Mouse (Mus musculus): ENCODE data around the gene Vpreb3. TPM values are rescaled to one million over a fixed set of nuclear protein-coding genes. Genes with fewer than 3 reads are reported as not detected.
"Not testable (repeated sequence)": the region's sequence is repeated elsewhere in the genome, so short reads cannot be mapped to it uniquely, and the experiment has no call there.

Gene Vpreb3
- total RNA-seq, 2 experiments from 2014 or later: 0.53 to 0.71 TPM

DNA sequence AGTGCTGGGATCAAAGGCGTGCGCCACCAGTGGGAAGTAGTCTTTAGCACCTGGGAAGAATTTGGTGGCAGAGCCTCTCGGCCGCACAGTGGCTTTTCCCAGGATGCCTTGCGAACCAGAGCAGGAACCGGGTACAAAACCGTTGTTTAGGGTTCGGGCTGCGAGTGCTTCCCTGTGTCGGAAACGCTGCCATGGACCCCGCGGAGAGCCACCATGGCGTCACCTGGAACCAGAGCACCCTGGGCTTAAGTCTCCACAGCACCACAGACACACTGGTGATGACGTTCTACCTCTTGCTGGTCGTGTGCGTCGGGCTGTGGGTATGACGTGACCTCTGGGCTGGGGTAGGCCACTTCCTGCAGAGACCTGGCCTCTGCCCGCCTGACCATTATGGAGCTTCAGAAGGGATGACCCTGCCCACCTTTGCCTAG, 11.5 kb downstream of the Vpreb3 start, which contains the start of gene Gm5134:
TSS of gene Gm5134 (plus strand) at position 134 of the 431 bp plus-strand sequence.
- no peak for DNase-seq (ENCODE audit: low spot score in 2 of 2)

GRCm38 (mm10) chr10:75973846-75974245, 31.0 kb downstream of the Vpreb3 start:
- no peak for DNase-seq (ENCODE audit: low spot score in 2 of 2)

DNA sequence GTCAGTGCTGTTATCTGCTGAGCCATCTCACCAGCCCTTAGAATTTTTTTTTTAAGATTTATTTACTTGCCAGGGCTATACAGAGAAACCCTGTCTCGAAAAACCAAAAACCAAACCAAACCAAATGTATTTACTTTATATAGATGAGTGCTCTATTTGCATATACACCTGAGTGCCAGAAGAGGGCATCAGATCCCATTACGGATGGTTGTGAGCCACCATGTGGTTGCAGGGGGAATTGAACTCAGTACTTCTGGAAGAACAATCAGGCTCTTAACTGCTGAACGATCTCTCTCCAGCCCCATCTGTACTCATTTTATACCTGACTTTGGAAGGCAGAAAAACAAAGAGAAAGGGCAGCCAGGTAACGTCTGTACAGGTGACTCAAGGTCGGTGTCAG, 32.4 kb downstream of the Vpreb3 start:
- DNase-seq (ENCODE audit: low spot score in 2 of 2): no peak

- no peak for DNase-seq (ENCODE audit: low spot score in 2 of 2)
Measured at GRCm38 (mm10) chr10:75978119-75978834, 35.4 kb downstream of the Vpreb3 start.

DNA sequence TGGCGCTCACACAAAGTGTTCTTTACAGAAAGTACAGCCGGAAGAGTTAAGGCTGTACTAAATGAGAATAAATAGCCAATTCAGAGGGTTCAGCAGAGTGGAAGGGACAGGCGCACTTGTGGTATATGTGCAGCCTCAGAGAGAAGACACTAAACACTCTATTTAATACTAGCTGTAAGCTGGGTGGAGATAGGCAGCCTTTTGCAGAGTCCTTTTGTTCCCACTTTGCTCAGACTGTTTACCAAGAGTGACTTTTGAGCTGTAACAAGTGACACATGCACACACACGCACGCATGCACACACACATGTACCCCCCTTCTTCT, 35.9 kb downstream of the Vpreb3 start:
- DNase-seq (ENCODE audit: low spot score in 2 of 2): no peak

GRCm38 (mm10) chr10:75979432-75979831, 36.6 kb downstream of the Vpreb3 start:
- no peak for DNase-seq (ENCODE audit: low spot score in 2 of 2)

DNA sequence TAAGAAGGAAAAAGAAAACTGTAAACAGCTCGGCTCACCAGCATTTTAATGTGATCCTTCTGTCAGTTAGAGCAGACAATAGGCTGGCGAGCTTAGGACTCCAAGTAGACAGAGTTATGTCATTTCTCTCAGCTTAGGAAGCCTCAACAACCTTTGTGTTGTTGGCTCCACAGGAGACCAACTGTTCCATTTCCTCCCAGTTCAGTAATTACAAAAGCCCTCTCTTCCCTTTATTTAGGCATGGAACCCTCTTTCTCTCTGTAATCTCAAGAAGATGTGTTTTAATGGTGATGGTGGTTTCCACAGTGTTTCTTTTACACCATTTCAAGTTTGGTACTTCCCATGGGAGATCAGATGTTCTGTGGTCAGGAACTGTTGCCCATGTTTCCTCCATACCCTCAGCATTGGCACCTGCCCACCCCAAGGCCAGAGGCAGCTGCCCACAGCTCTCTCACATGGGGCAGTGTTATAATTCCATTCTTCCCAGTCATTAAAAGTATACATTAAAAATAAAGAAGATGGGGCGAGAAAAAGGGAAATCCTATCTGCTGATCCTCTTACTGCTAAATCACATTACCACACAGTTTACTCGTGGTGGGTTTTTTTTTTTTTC, 47.7 kb downstream of the Vpreb3 start:
- no peak for DNase-seq (ENCODE audit: low spot score in 2 of 2)

- DNase-seq (ENCODE audit: low spot score in 2 of 2): no peak
Measured at GRCm38 (mm10) chr10:75993616-75994240, 50.9 kb downstream of the Vpreb3 start.

DNA sequence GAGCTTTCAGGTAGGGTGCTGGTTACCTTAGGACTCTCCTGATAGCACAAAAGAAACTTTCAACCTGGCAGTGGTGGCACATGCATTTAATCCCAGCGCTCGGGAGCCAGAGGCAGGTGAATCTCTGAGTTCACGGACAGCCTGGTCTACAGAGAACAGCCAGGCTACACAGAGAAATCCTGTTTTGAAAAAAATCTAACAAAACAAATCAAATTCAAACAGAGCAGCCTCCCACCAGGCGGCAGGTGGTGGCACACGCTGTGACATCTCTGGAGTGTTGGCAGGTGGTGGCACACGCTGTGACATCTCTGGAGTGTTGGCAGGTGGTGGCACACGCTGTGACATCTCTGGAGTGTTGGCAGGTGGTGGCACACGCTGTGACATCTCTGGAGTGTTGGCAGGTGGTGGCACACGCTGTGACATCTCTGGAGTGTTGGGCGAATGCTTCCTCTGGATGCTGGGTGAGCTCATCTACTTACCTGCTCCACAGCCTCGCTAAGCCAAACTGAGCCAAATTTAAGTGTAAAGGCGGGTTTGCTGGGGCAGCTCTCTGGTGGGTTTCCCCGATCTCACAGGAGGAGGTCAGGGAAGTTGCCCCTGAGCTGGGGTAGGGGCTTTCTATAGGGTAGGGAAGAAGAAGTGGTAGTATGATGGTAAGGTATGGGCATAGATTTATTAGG, 51.8 kb downstream of the Vpreb3 start:
- DNase-seq (ENCODE audit: low spot score in 2 of 2): not testable (repeated sequence)

GRCm38 (mm10) chr10:75995463-75995862, 52.6 kb downstream of the Vpreb3 start:
- DNase-seq (ENCODE audit: low spot score in 2 of 2): no peak

GRCm38 (mm10) chr10:75996315-75996714, 53.5 kb downstream of the Vpreb3 start:
- DNase-seq (ENCODE audit: low spot score in 2 of 2): no peak

Other genes with a start within 250 kb of the Vpreb3 start
- 10 to 100 TPM; 49.4 to 58.5 TPM for gene Cabin1, start 178.7 kb upstream of the Vpreb3 start, total RNA-seq (2021)
- 10 to 100 TPM; 57.0 to 67.9 TPM for gene Ddt, start 169.6 kb upstream of the Vpreb3 start, total RNA-seq (2021)
- under 1 TPM in 1 of 2 experiments, not detected in 1; 0.82 TPM for gene Gm20441, start 162.1 kb upstream of the Vpreb3 start, total RNA-seq (2021)
- gene Gstt3, start 161.6 kb upstream of the Vpreb3 start, total RNA-seq (2021): 10 to 100 TPM; 12.7 to 21.7 TPM
- 10 to 100 TPM; 21.1 to 30.2 TPM for gene Gstt1, start 144.5 kb upstream of the Vpreb3 start, total RNA-seq (2021)
- gene Gstt4, start 120.5 kb upstream of the Vpreb3 start, total RNA-seq (2021): not detected
- 10 to 100 TPM; 33.0 to 41.5 TPM for gene Gstt2, start 105.6 kb upstream of the Vpreb3 start, total RNA-seq (2021)
- gene Mif, start 82.8 kb upstream of the Vpreb3 start, total RNA-seq (2021): 100 to 1,000 TPM; 294 to 301 TPM
- gene Derl3, start 49.6 kb upstream of the Vpreb3 start, total RNA-seq (2021): 1 to 10 TPM; 3.0 to 6.0 TPM
- gene Smarcb1, start 21.4 kb upstream of the Vpreb3 start, total RNA-seq (2021): 10 to 100 TPM; 91.2 to 95.2 TPM
- gene Chchd10, start 9.9 kb upstream of the Vpreb3 start, total RNA-seq (2021): 100 to 1,000 TPM; 310 to 396 TPM
- 10 to 100 TPM; 14.7 to 19.0 TPM for gene Mmp11, start 6.6 kb upstream of the Vpreb3 start, total RNA-seq (2021)
- 1 to 10 TPM in 1 of 2 experiments, under 1 TPM in 1; 0.90 to 1.8 TPM for gene Gm867, start 2.4 kb upstream of the Vpreb3 start, total RNA-seq (2021)
- gene Gm5134, start 11.5 kb downstream of the Vpreb3 start, total RNA-seq (2021): under 1 TPM; 0.14 TPM
- 10 to 100 TPM; 14.5 to 16.6 TPM for gene Zfp280b, start 89.6 kb downstream of the Vpreb3 start, total RNA-seq (2021)
- gene Slc5a4b, start 167.9 kb downstream of the Vpreb3 start, total RNA-seq (2021): not detected
- gene Slc5a4a, start 204.4 kb downstream of the Vpreb3 start, total RNA-seq (2021): not detected